Mouse (Mus musculus) ES-E14 (cell line): Measurements from ENCODE around the gene Sufu. TPM values are rescaled to one million over a fixed set of nuclear protein-coding genes. Genes with fewer than 3 reads are reported as not detected.

Source experiments
- DNase-seq: peaks from one replicate; pipeline ENCODE4 v3.0.0-alpha.2; 2013; ENCODE audit warnings: low read depth, low spot score
- H3K27ac ChIP-seq: 2 replicates; pipeline ENCODE4 v1.5.1; 2012; ENCODE audit warnings: low read depth, mild to moderate bottlenecking, low read length, moderate library complexity, mixed read lengths; ENCODE audit not compliant: poor library complexity, insufficient read depth, severe bottlenecking
- H3K36me3 ChIP-seq: 2 replicates; pipeline ENCODE4 v1.6.1; 2012; ENCODE audit warnings: mild to moderate bottlenecking, low read length, moderate library complexity, mixed read lengths; ENCODE audit not compliant: control insufficient read depth, poor library complexity, insufficient read depth, severe bottlenecking
- H3K4me1 ChIP-seq, 2 experiments: fragments of 150-350 bp in 1 of 2; sonication (generic) in 1 of 2; 2 replicates each; pipeline ENCODE4 v1.6.1; 2012; ENCODE audit warnings: low read length in 2 of 2, mild to moderate bottlenecking in 1 of 2, mixed read lengths in 1 of 2; ENCODE audit not compliant: control insufficient read depth in 2 of 2, insufficient read depth in 2 of 2, poor library complexity in 1 of 2
- H3K4me3 ChIP-seq, 2 experiments: fragments of 150-350 bp in 1 of 2; sonication (generic) in 1 of 2; 2 replicates each; pipeline ENCODE4 v1.5.1; 2012; ENCODE audit warnings: low read length in 2 of 2, low read depth in 1 of 2, mild to moderate bottlenecking in 1 of 2, mixed read lengths in 1 of 2; ENCODE audit not compliant: insufficient read depth in 1 of 2, poor library complexity in 1 of 2, severe bottlenecking in 1 of 2
- H3K9ac ChIP-seq: 2 replicates; pipeline ENCODE4 v1.6.1; 2012; ENCODE audit warnings: low read depth, mild to moderate bottlenecking, low read length, mixed read lengths; ENCODE audit not compliant: poor library complexity, insufficient read depth, severe bottlenecking
- H3K9me3 ChIP-seq: fragments of 150-350 bp; sonication (generic); 2 replicates; pipeline ENCODE4 v1.6.1; 2012; ENCODE audit warnings: low read depth, mild to moderate bottlenecking, low read length; ENCODE audit not compliant: control insufficient read depth, insufficient read depth
- CHD2 ChIP-seq: IDR thresholded peaks from 2 replicates; pipeline ENCODE4 v1.6.1; 2014; ENCODE audit warnings: mild to moderate bottlenecking, low read depth, low read length, inconsistent platforms
- HCFC1 ChIP-seq: IDR thresholded peaks from 2 replicates; pipeline ENCODE4 v1.6.1; 2012; ENCODE audit warnings: low read length, inconsistent platforms, borderline replicate concordance; ENCODE audit not compliant: insufficient read depth
- MAFK ChIP-seq: IDR thresholded peaks from 2 replicates; pipeline ENCODE4 v1.6.1; 2014; ENCODE audit warnings: mild to moderate bottlenecking, low read depth, low read length, inconsistent platforms; ENCODE audit not compliant: insufficient read depth
- ZC3H11A ChIP-seq: IDR thresholded peaks from 2 replicates; pipeline ENCODE4 v1.6.1; 2012; ENCODE audit warnings: low read depth, mild to moderate bottlenecking, inconsistent platforms, low read length, borderline replicate concordance
- ZNF384 ChIP-seq: IDR thresholded peaks from 2 replicates; pipeline ENCODE4 v1.6.1; 2012; ENCODE audit warnings: low read depth, low read length, inconsistent platforms
- in situ Hi-C, 2 experiments: fragments of 600-800 bp; cut with MboI; formaldehyde crosslinking; loops; one replicate each; pipeline ENCODE4 v1.15.1; 2025; ENCODE audit warnings: low sequenced_read_pairs in 2 of 2, inconsistent platforms in 1 of 2; ENCODE audit not compliant: unreplicated experiment in 2 of 2
- total RNA-seq: library from RNA; depleted of rRNA; stranded (reverse); fragments of 300-350 nt; gene quantifications from 2 replicates; pipeline ENCODE4 v1.2.3, GENCODE M21; 2012

Gene Sufu
- total RNA-seq, 1 experiment = 14.5 TPM

DNA sequence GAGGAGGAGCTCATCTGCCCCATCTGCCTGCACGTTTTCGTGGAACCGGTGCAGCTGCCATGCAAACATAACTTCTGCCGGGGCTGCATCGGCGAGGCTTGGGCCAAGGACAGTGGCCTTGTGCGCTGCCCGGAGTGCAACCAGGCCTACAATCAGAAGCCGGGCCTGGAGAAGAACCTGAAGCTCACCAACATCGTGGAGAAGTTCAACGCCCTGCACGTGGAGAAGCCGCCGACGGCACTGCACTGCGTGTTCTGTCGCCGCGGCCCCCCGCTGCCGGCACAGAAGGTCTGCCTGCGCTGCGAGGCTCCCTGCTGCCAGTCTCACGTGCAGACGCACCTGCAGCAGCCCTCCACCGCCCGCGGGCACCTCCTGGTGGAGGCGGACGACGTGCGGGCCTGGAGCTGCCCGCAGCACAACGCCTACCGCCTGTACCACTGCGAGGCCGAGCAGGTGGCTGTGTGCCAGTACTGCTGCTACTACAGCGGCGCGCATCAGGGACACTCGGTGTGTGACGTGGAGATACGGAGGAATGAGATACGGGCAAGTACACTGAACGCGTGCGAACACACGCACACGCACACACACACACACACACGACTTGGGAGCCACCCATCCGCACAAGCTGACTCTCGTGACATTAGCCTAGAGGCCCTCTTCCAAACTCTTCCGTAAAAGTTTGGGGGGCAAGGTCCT is 105.9 kb downstream of the Sufu start:
- in situ Hi-C loops = no loop called here
- H3K27ac ChIP-seq = peak overlapping the region; percentile 98
- peaks cover 20% of the 10 kb centered on the region for H3K36me3 ChIP-seq
- TF ChIP-seq MAFK (no peak), HCFC1 (no peak), ZC3H11A (no peak), CHD2 (no peak), ZNF384 (no peak)
- DNase-seq = no peak
- no peaks in the 10 kb centered on the region for H3K9me3 ChIP-seq
- peak overlapping the region; percentile 96 for H3K9ac ChIP-seq
- peaks cover 9 to 14% of the 10 kb centered on the region in 2 experiments for H3K4me1 ChIP-seq
- H3K4me3 ChIP-seq = peak overlapping the region; percentile 76 to 92

DNA sequence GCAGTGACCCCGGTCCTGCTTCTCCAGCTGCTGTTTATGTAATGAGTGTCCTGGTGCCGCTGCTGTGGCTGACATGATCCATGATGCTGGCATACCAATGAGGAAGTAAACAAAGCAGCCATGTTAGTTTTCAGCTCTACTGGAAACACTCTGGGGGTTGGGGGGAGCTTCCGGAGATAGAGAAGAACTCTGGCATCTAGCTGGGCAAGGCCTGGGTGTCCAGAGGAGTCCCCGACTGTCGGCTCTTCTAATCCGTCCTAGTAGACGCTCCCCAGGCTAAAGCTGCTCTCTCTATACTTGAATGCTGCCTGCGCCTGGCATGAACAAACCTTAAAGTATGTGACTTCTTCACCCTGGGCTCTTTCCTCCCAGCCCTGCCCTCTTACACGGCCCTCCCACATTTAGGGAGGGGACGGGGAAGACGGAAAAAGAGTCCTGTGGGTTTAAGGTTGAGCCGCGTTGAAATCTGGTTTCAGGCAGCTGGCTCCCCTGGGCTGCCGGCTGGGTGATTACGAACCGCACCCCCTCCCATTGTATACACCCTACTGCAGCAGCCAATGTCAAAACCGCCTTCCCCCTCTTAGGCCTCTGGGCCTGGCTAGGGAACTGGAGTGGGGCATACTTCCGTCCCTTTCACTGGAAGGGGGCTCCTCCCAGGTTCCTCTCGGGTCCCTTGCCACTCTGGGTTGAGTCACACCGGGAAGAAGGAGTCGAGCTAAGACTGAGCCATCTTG is 106.8 kb downstream of the Sufu start:
- H3K27ac ChIP-seq = peak overlapping the region; percentile 91
- peak overlapping the region; percentile 96 for H3K9ac ChIP-seq
- H3K9me3 ChIP-seq = no peaks in the 10 kb centered on the region
- in situ Hi-C loops = no loop called here
- H3K4me1 ChIP-seq = peaks cover 9 to 13% of the 10 kb centered on the region in 2 experiments
- peak; percentile 91 for DNase-seq
- H3K36me3 ChIP-seq = peaks cover 25% of the 10 kb centered on the region
- TF ChIP-seq HCFC1 = no peak
- TF ChIP-seq ZNF384 = no peak
- no peak for TF ChIP-seq CHD2
- no peak for TF ChIP-seq MAFK
- no peak for TF ChIP-seq ZC3H11A
- peak overlapping the region; percentile 76 to 92 for H3K4me3 ChIP-seq

DNA sequence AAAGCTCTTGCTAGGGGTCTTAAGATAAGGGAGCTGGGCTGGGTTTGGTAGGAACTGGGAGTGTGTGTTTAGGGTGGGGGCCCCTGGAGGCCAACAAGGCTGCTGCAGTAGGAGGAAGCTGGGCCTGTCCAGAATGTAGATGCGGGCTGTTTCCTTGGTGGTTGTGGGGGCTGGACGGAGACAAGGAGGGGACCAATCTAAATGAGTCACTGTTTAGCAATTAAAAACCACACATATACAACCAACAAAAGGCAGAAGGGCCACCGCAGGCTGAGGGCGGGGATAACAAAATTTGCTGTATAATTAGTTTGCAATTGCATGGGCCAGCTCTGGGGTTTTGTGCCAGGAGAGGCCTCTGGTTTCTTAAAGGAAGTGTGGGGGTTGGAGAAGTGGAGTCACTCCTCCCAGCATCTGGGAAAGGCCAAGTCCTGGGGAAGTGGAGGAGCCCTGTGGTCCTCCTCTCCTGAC is 107.4 kb downstream of the Sufu start:
- TF ChIP-seq HCFC1 = no peak
- TF ChIP-seq CHD2 = no peak
- TF ChIP-seq MAFK = no peak
- no peak for TF ChIP-seq ZNF384
- no peak for TF ChIP-seq ZC3H11A
- Histone ChIP-seq H3K9me3 (no peaks in the 10 kb centered on the region), H3K4me1 (peaks cover 7 to 18% of the 10 kb centered on the region in 2 experiments), H3K9ac (peak overlapping the region; percentile 96; the same call in 1 of the 2 replicates), H3K36me3 (peaks cover 29% of the 10 kb centered on the region), H3K4me3 (peak overlapping the region; percentile 76 to 92), H3K27ac (peak overlapping the region; percentile 91)
- DNase-seq = no peak
- in situ Hi-C loops = no loop called here

GRCm38 (mm10) chr19:46504822-46505417 is 108.2 kb downstream of the Sufu start:
- peak overlapping the region; percentile 76 to 92 for H3K4me3 ChIP-seq
- in situ Hi-C loops = no loop called here
- H3K36me3 ChIP-seq = peaks cover 29% of the 10 kb centered on the region
- DNase-seq = no peak
- H3K4me1 ChIP-seq = peaks cover 6 to 20% of the 10 kb centered on the region in 2 experiments
- TF ChIP-seq ZC3H11A (no peak), HCFC1 (no peak), CHD2 (no peak), ZNF384 (no peak), MAFK (no peak)
- peak overlapping the region; percentile 96; the same call in 1 of the 2 replicates for H3K9ac ChIP-seq
- no peak overlapping the region; the same call in 1 of the 2 replicates for H3K27ac ChIP-seq
- no peaks in the 10 kb centered on the region for H3K9me3 ChIP-seq
